Mouse (Mus musculus): ENCODE data around the gene Lrrfip2. TPM values are rescaled to one million over a fixed set of nuclear protein-coding genes. Genes with fewer than 3 reads are reported as not detected.

The Lrrfip2 gene
- total and polyA plus RNA-seq, 3 experiments, result 16.6 to 30.9 (median 25.2) TPM

GRCm38 (mm10) chr9:111100406-111100805 lies 17.0 kb upstream of the Lrrfip2 start:
- no peaks in the 10 kb centered on the region for H3K36me3 ChIP-seq (replicated peaks in 1 of 2; ENCODE audit: control insufficient read depth in 1 of 2, insufficient read depth in 1 of 2, low read length in 1 of 2)
- dilution Hi-C loops (cut with MboI; ENCODE audit: extremely low pct_ligation_motif_present, extremely low pct_unique_long_range_greater_than_20kb, low sequenced_read_pairs) (no loop called here), in situ Hi-C loops (cut with MboI; ENCODE audit: low pct_ligation_motif_present, low pct_unique_long_range_greater_than_20kb, low sequenced_read_pairs) (no loop called here)
- H3K27ac ChIP-seq (ENCODE audit: insufficient read depth, low read depth), result no peak overlapping the region
- no peak overlapping the region for H3K9ac ChIP-seq (ENCODE audit: insufficient read depth, low read depth)
- H3K27me3 ChIP-seq (replicated peaks), result no peaks in the 10 kb centered on the region
- peaks cover 17 to 24% of the 10 kb centered on the region in 2 experiments for H3K4me1 ChIP-seq (ENCODE audit: control insufficient read depth in 1 of 2, insufficient read depth in 2 of 2)
- H3K79me2 ChIP-seq (replicated peaks; ENCODE audit: control insufficient read depth, extremely low read depth, insufficient read depth, poor library complexity, severe bottlenecking), result no peaks in the 10 kb centered on the region
- H3K4me2 ChIP-seq (ENCODE audit: insufficient read depth, low read depth, poor library complexity, severe bottlenecking), result no peak overlapping the region
- TF ChIP-seq TCF12 (IDR thresholded peaks at IDR 0.05; ENCODE audit: low read depth, low read length) (no peak), CTCF (conservative IDR thresholded peaks at IDR 0.05 in 1 of 2, IDR thresholded peaks at IDR 0.05 in 1 of 2; ENCODE audit: low read depth in 2 of 2, low read length in 2 of 2) (no peak), ZC3H11A (IDR thresholded peaks at IDR 0.05; ENCODE audit: low read depth, low read length) (no peak), NRF1 (IDR thresholded peaks at IDR 0.05; ENCODE audit: low read depth, low read length) (no peak), ETS1 (conservative IDR thresholded peaks at IDR 0.05; ENCODE audit: low read depth, low read length) (no peak), SMC3 (IDR thresholded peaks at IDR 0.05; ENCODE audit: low read depth, low read length) (no peak), USF1 (IDR thresholded peaks at IDR 0.05; ENCODE audit: low read depth, low read length) (no peak), NELFE (IDR thresholded peaks at IDR 0.05; ENCODE audit: low read depth, low read length) (no peak), GABPA (IDR thresholded peaks at IDR 0.05; ENCODE audit: insufficient replicate concordance, low read depth, low read length) (no peak), PAX5 (IDR thresholded peaks at IDR 0.05; ENCODE audit: low read length) (no peak), BHLHE40 (IDR thresholded peaks at IDR 0.05; ENCODE audit: low read depth, low read length) (no peak), UBTF (IDR thresholded peaks at IDR 0.05; ENCODE audit: low read depth, low read length) (no peak), ZNF384 (IDR thresholded peaks at IDR 0.05; ENCODE audit: low read depth, low read length) (no peak), TBP (conservative IDR thresholded peaks at IDR 0.05; ENCODE audit: low read depth, low read length) (no peak), SIN3A (IDR thresholded peaks at IDR 0.05; ENCODE audit: low read length) (no peak), POLR2AphosphoS2 (IDR thresholded peaks at IDR 0.05; ENCODE audit: low read depth, low read length) (no peak), JUN (IDR thresholded peaks at IDR 0.05; ENCODE audit: insufficient read depth, low read depth, low read length) (no peak), MEF2A (IDR thresholded peaks at IDR 0.05; ENCODE audit: borderline replicate concordance, low read depth, low read length) (no peak), POLR2A (IDR thresholded peaks at IDR 0.05; ENCODE audit: low read depth, low read length) (no peak)
- no peak for DNase-seq (ENCODE audit: extremely low read depth)
- H3K4me3 ChIP-seq (replicated peaks in 1 of 3; ENCODE audit: low read depth in 2 of 3, low read length in 2 of 3, poor library complexity in 1 of 3), result no peak overlapping the region
- H3K9me3 ChIP-seq (replicated peaks; ENCODE audit: low read length), result no peaks in the 10 kb centered on the region

- TF ChIP-seq MAFK (IDR thresholded peaks at IDR 0.05; ENCODE audit: insufficient replicate concordance, low read length) (no peak), ETS1 (conservative IDR thresholded peaks at IDR 0.05; ENCODE audit: low read depth, low read length) (no peak), JUN (IDR thresholded peaks at IDR 0.05; ENCODE audit: insufficient read depth, low read depth, low read length) (no peak)
- Histone ChIP-seq H3K27me3 (replicated peaks) (peaks cover 2% of the 10 kb centered on the region), H3K9ac (ENCODE audit: insufficient read depth, low read depth) (no peak overlapping the region), H3K4me1 (ENCODE audit: control insufficient read depth in 1 of 2, insufficient read depth in 2 of 2) (peaks cover 2 to 4% of the 10 kb centered on the region in 2 experiments; a peak in 1 of 4 replicates), H3K9me3 (replicated peaks; ENCODE audit: low read length) (no peaks in the 10 kb centered on the region), H3K79me2 (replicated peaks; ENCODE audit: control insufficient read depth, extremely low read depth, insufficient read depth, poor library complexity, severe bottlenecking) (no peaks in the 10 kb centered on the region), H3K27ac (ENCODE audit: insufficient read depth, low read depth) (no peak overlapping the region), H3K36me3 (replicated peaks in 1 of 2; ENCODE audit: control insufficient read depth in 1 of 2, insufficient read depth in 1 of 2, low read length in 1 of 2) (no peaks in the 10 kb centered on the region), H3K4me2 (ENCODE audit: insufficient read depth, low read depth, poor library complexity, severe bottlenecking) (no peak overlapping the region), H3K4me3 (replicated peaks in 1 of 3; ENCODE audit: low read depth in 2 of 3, low read length in 2 of 3, poor library complexity in 1 of 3) (no peak overlapping the region)
- dilution Hi-C loops (cut with MboI; ENCODE audit: extremely low pct_ligation_motif_present, extremely low pct_unique_long_range_greater_than_20kb, low sequenced_read_pairs) (no loop called here), in situ Hi-C loops (cut with MboI; ENCODE audit: low pct_ligation_motif_present, low pct_unique_long_range_greater_than_20kb, low sequenced_read_pairs) (no loop called here)
- no peak for DNase-seq (ENCODE audit: extremely low read depth)
These were observed 14.1 kb upstream of the Lrrfip2 start for GRCm38 (mm10) chr9:111103293-111103692.
